Mouse (Mus musculus): ENCODE measurements at regions not wholly inside any gene's neighbourhood (a gene's known extent, or its start where the extent isn't known, plus 50 kb on each side); places are given as distances from the start of the nearest gene placed in this dataset.

DNA sequence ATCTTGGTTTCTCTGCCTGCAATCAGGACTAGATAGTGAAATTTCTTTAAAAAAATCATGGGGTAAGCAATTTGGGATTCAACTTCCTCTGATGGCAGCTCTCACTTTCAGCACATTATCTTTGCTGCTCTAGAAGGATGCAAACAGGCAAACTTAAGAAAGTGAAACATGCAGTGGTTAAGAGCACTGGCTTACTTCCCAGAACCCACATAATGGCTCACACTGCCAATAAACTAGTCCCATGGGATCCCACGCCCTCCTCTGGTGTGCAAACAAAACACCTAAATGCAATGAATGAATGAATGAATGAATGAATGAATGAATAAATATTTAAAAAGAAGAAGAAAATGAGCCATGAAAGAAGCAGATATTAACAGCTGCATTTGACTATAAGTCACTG is 356.1 kb upstream of the Kif2a start:
- DNase-seq, result no peak

- no peak for DNase-seq
Measured at GRCm38 (mm10) chr13:107372666-107373065, 350.7 kb upstream of the Kif2a start.

- DNase-seq, result peak; percentile 3
Measured at GRCm38 (mm10) chr13:107371616-107372582, 350.0 kb upstream of the Kif2a start.

GRCm38 (mm10) chr13:107367639-107368038 is 345.7 kb upstream of the Kif2a start:
- DNase-seq, result no peak

DNA sequence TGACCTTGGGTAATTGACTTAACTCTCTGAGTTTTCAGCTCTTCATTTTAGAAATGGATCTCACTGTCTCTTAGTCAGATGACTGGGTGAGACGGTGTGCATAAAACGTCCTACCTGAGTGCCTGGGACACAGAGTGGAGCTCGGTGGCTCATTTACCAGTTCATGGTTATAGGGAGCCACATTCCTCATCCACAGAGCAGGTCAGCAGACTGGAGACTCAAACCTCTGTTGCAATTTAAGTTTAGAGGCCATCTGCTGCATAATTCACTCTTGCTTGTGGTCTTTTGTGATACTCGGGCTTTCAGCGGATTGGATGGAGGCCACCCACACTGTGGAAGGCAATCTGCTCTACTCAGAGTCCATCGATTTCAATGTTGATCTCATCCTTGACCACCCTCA is 343.8 kb upstream of the Kif2a start:
- DNase-seq, result no peak

DNA sequence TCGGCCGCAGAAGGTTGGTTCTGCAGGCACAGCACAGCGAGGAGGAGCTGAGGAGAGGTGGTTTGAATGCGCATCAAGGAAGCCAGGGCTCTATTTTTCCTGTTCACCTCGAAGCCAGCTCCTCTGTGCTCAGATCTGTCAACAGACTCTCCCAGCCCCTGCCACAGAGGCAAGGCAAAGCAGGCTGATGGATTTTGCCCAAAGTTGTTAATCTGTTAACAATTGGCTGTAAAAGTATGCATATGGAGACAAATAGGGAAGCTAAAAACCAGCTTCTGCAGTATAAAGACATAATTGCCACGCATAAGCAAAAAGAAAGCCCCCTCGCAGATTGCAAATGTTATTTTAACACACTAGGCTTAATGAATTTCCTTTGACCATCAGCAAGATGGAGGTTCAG is 343.3 kb upstream of the Kif2a start:
- DNase-seq, result no peak

DNA sequence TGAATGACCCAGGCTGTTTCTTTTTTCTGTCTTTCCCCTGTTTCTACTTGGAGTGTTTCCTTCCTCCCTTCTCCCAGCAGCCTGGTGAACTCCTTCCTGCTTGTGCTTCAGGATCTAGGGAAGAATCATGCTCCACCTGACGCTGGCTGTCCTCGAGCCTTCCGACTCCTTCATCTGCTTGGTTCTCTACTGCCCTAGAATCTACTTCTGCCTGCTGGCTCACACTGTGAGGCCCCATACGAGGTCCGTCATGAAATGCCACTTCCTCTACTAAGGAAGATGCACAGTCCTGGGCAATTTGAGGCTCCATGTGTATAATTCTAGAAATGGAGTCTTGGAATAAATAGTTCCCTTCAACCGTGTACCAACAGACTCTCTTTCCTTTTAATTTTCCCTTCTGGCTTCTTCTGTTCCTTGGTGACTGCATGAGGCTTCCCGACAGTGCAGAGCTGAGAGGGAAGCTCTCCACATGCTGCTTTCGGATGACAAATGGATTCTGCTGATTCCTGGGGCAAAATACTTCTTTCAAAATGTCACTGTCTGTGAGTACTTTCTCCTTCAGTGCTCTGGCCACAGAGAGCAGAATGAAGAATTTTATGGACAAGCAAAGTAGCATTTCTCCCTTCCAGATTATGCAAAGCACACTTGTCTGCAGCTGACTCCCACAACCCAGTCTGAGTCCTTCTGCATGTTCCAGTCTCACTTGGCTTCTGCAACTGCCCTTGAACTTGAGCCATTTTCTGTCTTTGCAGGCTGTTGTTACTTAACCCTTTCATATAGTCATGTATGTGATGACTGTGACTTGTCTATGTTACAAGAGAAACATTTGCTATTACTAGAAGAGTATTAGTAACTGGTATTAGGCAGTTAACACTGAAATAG is 341.1 kb upstream of the Kif2a start:
- DNase-seq, result no peak

DNA sequence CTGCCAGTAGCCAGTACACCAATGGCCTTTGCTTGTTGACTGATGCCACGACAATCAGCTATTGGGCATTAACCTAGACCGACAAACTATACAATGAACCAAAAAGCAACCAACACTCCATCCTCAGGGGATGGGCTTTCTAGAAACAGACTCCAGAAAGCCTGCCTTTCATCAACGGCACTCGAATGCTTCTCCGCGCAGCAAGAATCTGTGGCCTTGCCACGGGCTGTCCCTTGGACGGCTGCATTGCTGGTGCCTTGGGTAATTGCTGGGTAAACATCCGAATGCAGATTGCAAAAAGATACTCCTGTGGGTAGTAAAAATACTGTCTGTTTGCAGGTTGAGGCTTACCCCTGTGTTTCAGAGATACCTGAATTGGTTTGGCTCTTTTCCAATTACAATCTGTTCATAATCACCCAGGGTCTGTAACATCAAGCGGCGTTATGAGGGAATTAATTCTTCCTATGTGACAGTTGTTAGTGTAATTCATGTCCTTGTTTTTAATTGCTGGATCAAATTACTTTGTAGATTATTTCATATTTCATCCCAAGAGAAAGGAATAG is 319.0 kb upstream of the Kif2a start:
- DNase-seq, result no peak

DNA sequence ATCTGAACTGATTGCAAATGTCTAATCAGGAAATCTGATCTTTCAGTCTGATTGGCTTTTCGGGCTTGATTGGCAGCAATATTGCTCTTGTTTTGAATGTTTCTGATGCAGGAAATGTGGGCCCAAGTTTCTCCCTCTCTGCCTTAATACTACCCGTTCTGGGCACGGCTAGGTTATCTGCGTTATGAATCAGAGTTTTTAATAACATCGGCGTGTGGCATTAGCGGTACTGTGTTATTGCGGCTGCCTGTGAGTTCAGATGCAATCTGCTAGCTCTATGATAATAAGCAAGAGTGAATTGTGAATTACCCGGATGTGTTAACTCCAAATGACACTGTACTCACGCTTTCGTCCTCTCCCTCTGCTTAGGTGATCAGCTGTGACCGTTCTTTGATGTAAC is 316.2 kb upstream of the Kif2a start:
- no peak for DNase-seq

- no peak for DNase-seq
Measured at GRCm38 (mm10) chr13:107337111-107337510, 315.2 kb upstream of the Kif2a start.

GRCm38 (mm10) chr13:107329348-107329747 is 307.4 kb upstream of the Kif2a start:
- no peak for DNase-seq

DNA sequence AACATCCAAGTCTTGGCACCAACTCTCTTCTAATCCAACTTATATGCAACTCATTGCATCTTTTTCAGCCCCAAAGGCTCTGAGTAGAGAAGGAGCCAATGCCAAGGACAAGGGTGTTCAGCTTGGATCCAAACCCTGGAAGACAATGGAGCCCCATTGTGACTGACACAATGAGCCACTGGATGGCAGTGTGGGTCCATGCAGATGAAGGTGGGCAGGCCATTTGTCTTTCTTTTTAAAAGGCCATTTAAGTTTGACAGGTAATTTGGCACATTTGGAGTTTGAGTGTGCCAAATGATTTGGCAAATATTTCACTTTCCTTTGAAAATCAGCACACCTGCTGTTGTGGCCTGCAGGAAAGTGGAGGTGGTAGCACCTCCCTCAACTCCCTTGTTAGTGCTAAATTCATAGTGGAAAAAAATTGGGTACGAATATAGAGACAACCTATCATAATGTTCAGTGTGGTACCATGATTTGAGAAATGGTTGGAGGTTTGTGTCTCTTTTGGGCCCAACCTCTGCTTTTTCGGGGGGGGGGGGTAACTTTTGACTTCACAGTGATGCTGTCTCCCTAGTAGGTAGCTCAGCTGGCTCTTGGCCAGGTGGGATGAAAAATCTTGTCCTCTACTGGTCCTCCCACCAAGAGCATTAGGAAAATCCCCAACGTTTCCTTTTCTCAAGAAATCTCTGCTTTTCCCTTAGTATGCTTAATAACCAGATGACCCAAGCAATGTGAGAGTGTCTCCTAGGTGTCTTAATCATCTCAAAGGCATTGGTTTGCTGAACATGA is 304.0 kb upstream of the Kif2a start:
- DNase-seq, result peak; percentile 37

DNA sequence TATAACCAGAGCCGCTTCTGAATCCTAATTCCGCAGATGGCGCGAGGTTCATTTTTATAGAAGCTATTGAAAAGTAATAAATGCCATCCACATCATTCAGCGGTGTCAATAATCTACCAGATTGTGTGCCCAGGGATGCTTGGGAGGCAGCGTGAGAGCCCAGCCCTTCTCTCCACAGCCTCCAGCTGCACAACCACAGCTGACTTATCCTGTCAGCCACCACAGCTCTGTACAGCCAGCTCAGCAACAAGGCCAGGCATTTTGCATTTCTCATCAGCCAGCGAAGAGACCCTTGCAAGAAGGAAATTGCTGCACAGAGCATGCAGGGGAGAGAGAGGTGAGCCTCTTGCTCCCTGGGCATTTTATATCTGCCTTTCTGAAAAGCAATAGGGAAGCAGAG is 292.8 kb upstream of the Kif2a start:
- DNase-seq, result no peak

- no peak for DNase-seq
Measured at GRCm38 (mm10) chr13:107308958-107309639, 287.2 kb upstream of the Kif2a start.

- no peak for DNase-seq
Measured at GRCm38 (mm10) chr13:107308404-107308803, 286.5 kb upstream of the Kif2a start.

DNA sequence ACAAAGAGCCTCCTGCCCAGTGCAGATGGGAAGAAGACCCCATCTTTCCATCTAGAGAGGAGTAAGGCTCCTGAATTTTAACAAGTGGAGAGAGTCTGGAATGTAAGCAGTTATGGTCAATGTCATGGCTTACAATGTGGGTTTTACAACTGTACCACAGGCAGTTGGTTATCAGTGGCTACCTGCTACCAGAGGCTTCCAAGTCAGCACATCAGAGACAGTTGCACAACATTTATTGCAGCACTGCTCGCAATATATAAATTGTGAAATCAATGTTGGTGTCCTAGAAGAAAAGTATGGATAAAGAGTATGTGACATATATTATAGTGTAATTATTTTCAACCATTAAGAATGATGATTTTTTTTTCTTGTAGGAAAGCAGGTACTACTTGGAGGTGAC is 285.0 kb upstream of the Kif2a start:
- DNase-seq, result no peak

- DNase-seq, result no peak
Measured at GRCm38 (mm10) chr13:107306232-107306631, 284.3 kb upstream of the Kif2a start.

DNA sequence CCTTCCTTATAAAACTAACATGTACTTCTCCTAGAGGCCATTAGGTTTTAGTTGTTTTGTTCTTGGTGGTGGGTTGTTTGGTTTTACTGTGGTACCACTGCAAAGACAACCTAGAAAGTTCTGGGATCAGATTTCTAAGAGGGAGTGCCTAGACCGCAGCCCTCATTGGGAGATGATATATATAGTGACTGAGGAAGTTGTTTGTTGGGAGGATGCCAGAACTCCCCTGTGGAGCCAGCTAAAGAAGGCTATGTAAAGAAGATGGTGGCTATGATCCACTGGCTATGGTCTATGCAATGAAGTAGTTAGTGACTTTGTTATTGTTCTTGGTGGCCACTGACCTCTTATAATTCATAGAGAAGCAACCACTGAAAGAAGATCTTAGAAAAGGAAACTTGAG is 283.8 kb upstream of the Kif2a start:
- no peak for DNase-seq

DNA sequence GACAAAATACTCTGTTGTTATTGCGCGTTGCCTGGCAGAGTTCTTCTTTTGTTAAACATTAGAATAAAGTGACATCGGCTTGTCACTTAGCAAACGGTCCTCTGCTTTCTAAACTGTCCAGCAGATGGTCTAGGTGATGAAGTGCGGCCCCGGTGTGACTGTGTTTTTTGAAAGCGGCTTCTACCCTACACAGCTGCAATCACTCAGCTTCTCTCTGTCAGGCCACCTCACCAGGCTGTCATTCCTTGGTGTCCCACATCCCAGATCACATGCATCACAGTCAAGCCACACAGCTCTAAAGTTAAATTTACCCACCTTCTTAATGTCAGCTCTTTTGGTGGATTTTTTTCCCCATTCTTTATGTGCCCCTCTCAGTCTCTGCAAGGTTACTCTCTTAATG is 282.0 kb upstream of the Kif2a start:
- DNase-seq, result no peak

- DNase-seq, result no peak
Measured at GRCm38 (mm10) chr13:107303322-107303721, 281.4 kb upstream of the Kif2a start.

GRCm38 (mm10) chr13:107300792-107301191 is 278.9 kb upstream of the Kif2a start:
- no peak for DNase-seq
